In genomic region chr9:43959541-43959940, GRCm38 (mm10) we compare ENCODE assay signal across 8 mouse cellular contexts.
A peak's percentile ranks its signal among the peaks of the same experiment; 100 is the strongest.
DNase-seq lines count a peak whose midpoint lies in the region; ATAC-seq lines count a peak whose summit lies in the region.

No protein-coding gene starts in this region.

- H3K27ac ChIP-seq in hindbrain, embryonic 10.5 days: no peak overlapping the region
- H3K27ac ChIP-seq in hindbrain, embryonic 12.5 days: no peak overlapping the region

- WGBS in hindbrain, embryonic 10.5 days: 21% methylated on average over 9 of the region's 9 CpGs
- 25% methylated on average over 9 of the region's 9 CpGs for WGBS in hindbrain, embryonic 12.5 days

- no peaks in the 10 kb centered on the region; the same call in 1 of the 2 replicates for H3K27me3 ChIP-seq in hindbrain, embryonic 10.5 days (ENCODE audit: insufficient read depth, poor library complexity, severe bottlenecking)
- H3K27me3 ChIP-seq in hindbrain, embryonic 12.5 days: peaks cover 11% of the 10 kb centered on the region; the same call in 1 of the 2 replicates

- H3K4me1 ChIP-seq in hindbrain, embryonic 10.5 days (replicated peaks): 0 out of 2 replicates have a peak, but pooled peaks cover 3% of the 10 kb centered on the region
- peaks cover 12% of the 10 kb centered on the region; the same call in 1 of the 2 replicates for H3K4me1 ChIP-seq in hindbrain, embryonic 12.5 days

- H3K9ac ChIP-seq in hindbrain, embryonic 12.5 days: no peak overlapping the region

- ATAC-seq in hindbrain, embryonic 12.5 days (ENCODE audit: low FRiP score): no peak

- DNase-seq in hindbrain, embryonic 10.5 days (ENCODE audit: low spot score): peak; percentile 67
- DNase-seq in A20 (ENCODE audit: low read depth, low spot score): peak; percentile 29
- peak; percentile 43 to 53 for DNase-seq in adrenal gland, adult 18-20 months (ENCODE audit: low spot score in 2 of 2)
- peak; percentile 59 to 69 for DNase-seq in kidney, postnatal 25 days
- peak; percentile 26 for DNase-seq in testis, postnatal 14 days (ENCODE audit: low spot score)
- DNase-seq in right cerebral cortex, adult 2 months (ENCODE audit: low spot score in 2 of 2): no peak
- DNase-seq in layer of hippocampus, postnatal 14 days (ENCODE audit: low spot score in 2 of 2): no peak

- H3K9me3 ChIP-seq in hindbrain, embryonic 10.5 days: no peaks in the 10 kb centered on the region
- H3K9me3 ChIP-seq in hindbrain, embryonic 12.5 days (replicated peaks): no peaks in the 10 kb centered on the region

- no peak overlapping the region for H3K4me2 ChIP-seq in hindbrain, embryonic 12.5 days (replicated peaks)

- H3K36me3 ChIP-seq in hindbrain, embryonic 10.5 days: no peaks in the 10 kb centered on the region
- no peaks in the 10 kb centered on the region for H3K36me3 ChIP-seq in hindbrain, embryonic 12.5 days

- H3K4me3 ChIP-seq in hindbrain, embryonic 10.5 days: no peak overlapping the region
- H3K4me3 ChIP-seq in hindbrain, embryonic 12.5 days: no peak overlapping the region

Comparison
In these comparisons a context has a peak if more than half of its experiments do, and no peak if none do; other contexts are left out.
1. DNase-seq: peak in hindbrain, embryonic 10.5 days (single experiment), A20 (single experiment), adrenal gland, adult 18-20 months (2 of 2), kidney, postnatal 25 days (2 of 2) and testis, postnatal 14 days (single experiment); none in right cerebral cortex, adult 2 months (0 of 2) and layer of hippocampus, postnatal 14 days (0 of 2).